Mouse (Mus musculus) E14TG2a.4 (cell line): ENCODE measurements at regions not wholly inside any gene's neighbourhood (a gene's known extent, or its start where the extent isn't known, plus 50 kb on each side); places are given as distances from the start of the nearest gene placed in this dataset.
"Not testable (repeated sequence)": the region's sequence is repeated elsewhere in the genome, so short reads cannot be mapped to it uniquely, and the experiment has no call there.

ENCODE experiments used
- CTCF ChIP-seq: conservative IDR thresholded peaks from 2 replicates; pipeline ENCODE4 v1.5.1; 2014; ENCODE audit warnings: low read length
- NANOG ChIP-seq: IDR thresholded peaks from 2 replicates; pipeline ENCODE4 v1.6.1; 2014; ENCODE audit warnings: borderline replicate concordance, low read length, mixed read lengths
- POU5F1 ChIP-seq: IDR thresholded peaks from 2 replicates; pipeline ENCODE4 v1.6.1; 2014; ENCODE audit warnings: low read length, borderline replicate concordance

- peak; percentile 15; the same call in 1 of the 2 replicates for TF ChIP-seq CTCF
- TF ChIP-seq POU5F1, NANOG: not testable (repeated sequence)
Observed at GRCm38 (mm10) chr10:86600843-86601242, 102.1 kb upstream of the Syn3 start.
